Mouse (Mus musculus): ENCODE measurements at regions not wholly inside any gene's neighbourhood (a gene's known extent, or its start where the extent isn't known, plus 50 kb on each side); places are given as distances from the start of the nearest gene placed in this dataset.

GRCm38 (mm10) chr1:75653671-75654076 lies 107.6 kb downstream of the Slc4a3 start:
- Histone ChIP-seq H3K9ac (ENCODE audit: insufficient read depth, low read depth) (0 out of 2 replicates have a peak overlapping the region, but pooled peaks have one; percentile 12), H3K27ac (ENCODE audit: insufficient read depth, low read depth) (no peak overlapping the region), H3K4me3 (replicated peaks in 1 of 3; ENCODE audit: low read depth in 2 of 3, low read length in 2 of 3, poor library complexity in 1 of 3) (peak overlapping the region in 1 of 3 experiments; percentile 32), H3K27me3 (replicated peaks) (no peaks in the 10 kb centered on the region), H3K9me3 (replicated peaks; ENCODE audit: low read length) (no peaks in the 10 kb centered on the region), H3K4me2 (ENCODE audit: insufficient read depth, low read depth, poor library complexity, severe bottlenecking) (peak overlapping the region; percentile 19; the same call in 1 of the 2 replicates), H3K4me1 (ENCODE audit: control insufficient read depth in 1 of 2, insufficient read depth in 2 of 2) (peaks cover 0 to 14% of the 10 kb centered on the region in 2 experiments; a peak in 2 of 4 replicates), H3K79me2 (replicated peaks; ENCODE audit: control insufficient read depth, extremely low read depth, insufficient read depth, poor library complexity, severe bottlenecking) (no peaks in the 10 kb centered on the region), H3K36me3 (replicated peaks in 1 of 2; ENCODE audit: control insufficient read depth in 1 of 2, insufficient read depth in 1 of 2, low read length in 1 of 2) (no peaks in the 10 kb centered on the region)
- in situ Hi-C loops (cut with MboI; ENCODE audit: low pct_ligation_motif_present, low pct_unique_long_range_greater_than_20kb, low sequenced_read_pairs) (no loop called here), dilution Hi-C loops (cut with MboI; ENCODE audit: extremely low pct_ligation_motif_present, extremely low pct_unique_long_range_greater_than_20kb, low sequenced_read_pairs) (no loop called here)
- DNase-seq (ENCODE audit: extremely low read depth) = peak; percentile 63
- TF ChIP-seq MYC (IDR thresholded peaks at IDR 0.05; ENCODE audit: low read depth, low read length) (no peak), USF2 (conservative IDR thresholded peaks at IDR 0.05; ENCODE audit: low read depth, low read length) (no peak), SIN3A (IDR thresholded peaks at IDR 0.05; ENCODE audit: low read length) (no peak), ETS1 (conservative IDR thresholded peaks at IDR 0.05; ENCODE audit: low read depth, low read length) (no peak), MAFK (IDR thresholded peaks at IDR 0.05; ENCODE audit: insufficient replicate concordance, low read length) (no peak), ZKSCAN1 (IDR thresholded peaks at IDR 0.05; ENCODE audit: borderline replicate concordance, low read depth, low read length) (no peak), BHLHE40 (IDR thresholded peaks at IDR 0.05; ENCODE audit: low read depth, low read length) (peak; percentile 42; the same call in 1 of the 2 replicates), TBP (conservative IDR thresholded peaks at IDR 0.05; ENCODE audit: low read depth, low read length) (no peak), SMC3 (IDR thresholded peaks at IDR 0.05; ENCODE audit: low read depth, low read length) (peak; percentile 58), MAX (IDR thresholded peaks at IDR 0.05; ENCODE audit: low read length) (no peak), IRF4 (IDR thresholded peaks at IDR 0.05; ENCODE audit: low read depth, low read length) (no peak), ZC3H11A (IDR thresholded peaks at IDR 0.05; ENCODE audit: low read depth, low read length) (no peak), CHD2 (IDR thresholded peaks at IDR 0.05; ENCODE audit: low read length) (no peak), CHD1 (IDR thresholded peaks at IDR 0.05; ENCODE audit: low read depth, low read length) (no peak), KAT2A (IDR thresholded peaks at IDR 0.05; ENCODE audit: insufficient replicate concordance, low read length) (no peak), JUND (conservative IDR thresholded peaks at IDR 0.05; ENCODE audit: low read depth, low read length) (no peak), UBTF (IDR thresholded peaks at IDR 0.05; ENCODE audit: low read depth, low read length) (no peak), EP300 (IDR thresholded peaks at IDR 0.05; ENCODE audit: low read length) (no peak), TCF12 (IDR thresholded peaks at IDR 0.05; ENCODE audit: low read depth, low read length) (no peak), NELFE (IDR thresholded peaks at IDR 0.05; ENCODE audit: low read depth, low read length) (no peak), ELF1 (IDR thresholded peaks at IDR 0.05; ENCODE audit: low read depth, low read length) (no peak), RCOR1 (conservative IDR thresholded peaks at IDR 0.05; ENCODE audit: low read depth, low read length) (no peak), E2F4 (IDR thresholded peaks at IDR 0.05; ENCODE audit: insufficient replicate concordance, low read depth, low read length) (no peak), MEF2A (IDR thresholded peaks at IDR 0.05; ENCODE audit: borderline replicate concordance, low read depth, low read length) (no peak), NRF1 (IDR thresholded peaks at IDR 0.05; ENCODE audit: low read depth, low read length) (no peak), CTCF (conservative IDR thresholded peaks at IDR 0.05 in 1 of 2, IDR thresholded peaks at IDR 0.05 in 1 of 2; ENCODE audit: low read depth in 2 of 2, low read length in 2 of 2) (peak; percentile 64 to 81), POLR2AphosphoS2 (IDR thresholded peaks at IDR 0.05; ENCODE audit: low read depth, low read length) (no peak), RAD21 (IDR thresholded peaks at IDR 0.05; ENCODE audit: low read depth, low read length) (peak; percentile 48)

Data from CH12.LX (cell line).